Mouse (Mus musculus) MN1 (cell line): ENCODE measurements at regions not wholly inside any gene's neighbourhood (a gene's known extent, or its start where the extent isn't known, plus 50 kb on each side); places are given as distances from the start of the nearest gene placed in this dataset.
A peak's percentile ranks its signal among the peaks of the same experiment; 100 is the strongest.
"Not testable (repeated sequence)": the region's sequence is repeated elsewhere in the genome, so short reads cannot be mapped to it uniquely, and the experiment has no call there.

Experiments used
- DNase-seq: peaks from one replicate; pipeline ENCODE4 v3.0.0-alpha.2; 2016; ENCODE audit warnings: low spot score

DNA sequence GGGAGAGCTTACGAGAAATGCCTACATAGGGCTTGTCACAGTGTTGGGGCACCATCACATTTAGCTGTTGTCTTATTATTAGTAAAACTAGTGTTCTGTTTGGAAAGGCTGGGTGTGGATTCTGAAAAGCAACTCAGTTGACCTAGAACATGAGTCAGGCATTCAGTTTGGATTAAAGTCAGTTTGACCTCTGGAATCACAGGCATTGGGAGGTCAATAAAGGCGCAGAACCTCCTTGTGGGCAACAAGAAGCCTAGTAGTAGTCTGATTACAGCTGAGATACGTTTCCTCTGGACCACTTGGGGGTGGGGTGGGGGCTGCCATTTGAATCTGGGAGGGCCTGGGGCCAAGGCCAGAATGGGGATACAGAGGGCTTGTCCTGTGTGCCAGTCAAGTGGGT, 52.1 kb upstream of the Map3k1 start:
- DNase-seq = no peak

DNA sequence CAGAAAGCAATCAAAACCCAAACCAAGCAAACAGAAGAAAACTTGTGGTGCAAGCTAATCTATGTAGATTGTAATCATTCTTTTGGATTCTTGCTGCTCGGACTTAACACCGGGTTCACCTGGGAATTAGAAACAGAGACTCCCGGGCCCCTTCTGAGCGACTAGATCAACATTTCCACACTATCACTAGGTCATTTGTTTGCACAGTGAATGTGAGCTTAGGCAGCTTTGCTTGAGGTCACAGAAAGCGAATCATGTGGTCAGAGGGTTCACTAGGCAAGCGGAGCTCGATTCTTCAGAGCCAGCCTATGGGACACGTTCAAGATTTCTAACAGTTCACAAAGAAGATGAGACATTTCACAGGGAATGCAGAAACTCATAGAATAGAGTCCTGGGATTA, 53.5 kb upstream of the Map3k1 start:
- no peak for DNase-seq

DNA sequence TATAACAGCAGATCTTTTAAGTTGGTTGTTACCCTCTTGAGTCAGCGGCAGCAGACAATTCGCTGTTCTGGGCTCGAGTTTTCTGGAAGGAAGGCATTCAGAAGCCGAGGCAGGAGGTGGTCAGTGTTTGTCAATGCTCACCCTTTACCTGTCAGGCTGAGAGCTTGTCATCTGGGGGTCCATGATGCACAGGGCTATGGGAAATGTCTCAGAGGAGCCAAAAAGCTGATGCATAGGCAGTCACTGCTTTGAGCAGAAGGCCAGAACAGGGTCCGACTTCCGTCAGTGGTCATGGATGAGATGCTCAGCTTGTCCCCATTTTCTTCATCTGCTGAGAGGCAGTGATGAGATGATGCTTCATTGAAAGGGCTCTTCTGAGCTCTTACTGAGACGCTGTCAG, 57.2 kb upstream of the Map3k1 start:
- DNase-seq = no peak

DNA sequence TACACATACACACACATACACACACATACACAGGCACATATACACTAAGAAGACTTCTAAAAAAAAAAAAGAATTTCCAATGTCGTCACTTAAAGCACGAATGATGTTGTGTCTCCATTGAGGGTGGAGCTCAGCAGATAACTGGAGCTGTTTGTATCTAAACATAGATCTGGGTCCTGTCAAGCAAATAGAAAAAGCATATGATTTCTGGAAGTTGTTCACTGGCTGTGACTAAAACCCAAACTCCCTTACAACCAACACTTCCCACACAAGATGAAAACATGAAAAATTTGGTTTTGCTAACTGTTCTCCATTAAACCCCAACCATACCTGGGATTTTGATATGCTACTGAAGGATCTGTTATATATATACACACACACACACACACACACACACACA, 58.5 kb upstream of the Map3k1 start:
- DNase-seq = no peak

DNA sequence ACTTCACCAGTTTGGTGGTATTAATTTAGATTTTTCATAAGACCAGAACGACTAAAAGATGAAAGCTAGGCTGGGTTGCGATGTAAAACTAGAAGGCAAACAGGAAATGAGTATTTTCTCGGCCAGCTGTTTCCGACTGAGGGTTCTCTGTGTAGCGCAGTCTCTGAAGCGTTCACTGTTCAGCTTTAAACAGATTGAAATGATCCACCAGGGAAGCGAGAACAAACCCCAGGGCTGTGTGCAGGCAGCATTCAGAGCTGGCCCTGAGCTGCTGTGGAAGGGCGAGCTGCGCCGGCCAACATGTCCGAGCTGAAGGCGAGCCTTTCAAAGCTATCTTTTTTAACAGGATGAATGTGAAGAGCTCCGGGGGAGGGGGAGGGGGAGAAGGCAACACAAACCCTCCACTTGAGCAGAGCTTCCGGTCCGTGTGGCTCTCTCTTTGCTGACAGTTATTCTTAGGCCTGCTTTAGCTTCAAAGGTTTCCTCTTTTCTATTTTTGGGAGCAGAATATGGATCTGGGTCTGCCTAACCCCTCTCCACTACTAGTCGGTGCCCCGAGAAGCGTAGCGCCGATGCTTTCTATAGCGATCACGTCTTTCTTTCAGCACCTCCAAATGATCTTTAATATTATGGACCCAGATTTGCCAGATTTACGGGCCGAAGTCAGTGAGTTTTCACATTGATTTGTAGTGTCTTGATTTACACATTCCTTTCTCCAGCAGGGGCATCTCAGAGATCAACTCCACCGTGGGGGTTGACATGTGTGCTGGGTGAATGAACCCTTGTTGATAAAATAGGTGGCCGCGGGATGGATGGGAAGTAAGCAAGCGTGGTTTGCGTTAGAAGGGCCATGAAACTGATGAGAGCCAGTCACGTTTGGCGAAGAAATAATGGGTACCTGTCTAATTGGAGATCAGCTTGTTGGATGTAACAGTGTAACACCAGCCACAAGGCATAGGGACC, 59.3 kb upstream of the Map3k1 start:
- no peak for DNase-seq

DNA sequence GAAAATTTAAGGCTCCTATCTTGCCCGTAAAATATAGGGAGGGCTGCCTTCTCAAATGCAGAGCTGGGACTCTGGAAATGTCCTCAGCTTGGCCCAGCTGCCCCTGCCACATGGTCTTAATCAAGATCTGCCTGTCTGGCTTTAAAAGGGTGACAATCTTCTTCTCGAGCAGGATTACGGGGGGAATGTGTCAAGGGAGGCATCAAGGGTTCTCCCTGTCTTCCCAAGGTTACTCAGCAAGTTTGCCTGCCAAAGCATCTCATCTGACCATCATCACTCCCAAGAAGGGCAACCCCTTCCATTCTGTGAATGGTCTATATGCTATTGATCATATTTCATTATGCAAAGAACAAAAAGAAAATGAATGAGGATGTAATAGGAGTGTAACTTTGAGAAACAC, 60.2 kb upstream of the Map3k1 start:
- DNase-seq = no peak

DNA sequence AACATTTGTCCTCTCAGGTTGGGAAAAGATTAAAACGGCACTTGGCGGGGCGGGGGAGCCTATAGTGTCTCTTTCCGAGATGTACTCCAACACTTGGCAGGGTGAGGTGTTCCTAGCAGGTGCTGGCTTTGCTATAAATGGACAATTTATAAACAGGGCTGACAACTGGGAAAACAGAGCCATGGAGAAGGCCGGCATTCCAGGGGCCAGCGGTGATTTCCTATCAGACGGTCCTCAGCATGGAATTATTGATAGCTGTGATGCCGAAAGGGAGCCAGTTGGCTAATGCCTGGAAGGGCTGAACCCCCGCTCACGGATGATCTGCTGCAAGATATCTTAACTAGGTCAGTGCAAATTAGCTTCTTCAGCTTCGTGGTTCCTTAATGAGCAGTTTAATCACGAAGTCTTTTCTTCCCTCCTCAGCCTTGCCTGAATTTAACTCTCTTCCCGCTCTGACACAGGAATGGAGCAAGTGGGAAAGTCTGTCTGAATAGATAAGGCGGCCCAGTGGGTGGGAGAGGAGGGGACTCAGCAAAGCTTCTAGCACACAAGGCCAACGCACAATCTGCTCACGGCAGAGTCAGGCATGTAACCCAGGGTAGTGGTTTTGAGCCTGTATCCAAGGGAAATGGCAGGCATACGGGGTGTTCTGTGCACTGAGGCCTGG, 61.1 kb upstream of the Map3k1 start:
- DNase-seq = peak; percentile 11

DNA sequence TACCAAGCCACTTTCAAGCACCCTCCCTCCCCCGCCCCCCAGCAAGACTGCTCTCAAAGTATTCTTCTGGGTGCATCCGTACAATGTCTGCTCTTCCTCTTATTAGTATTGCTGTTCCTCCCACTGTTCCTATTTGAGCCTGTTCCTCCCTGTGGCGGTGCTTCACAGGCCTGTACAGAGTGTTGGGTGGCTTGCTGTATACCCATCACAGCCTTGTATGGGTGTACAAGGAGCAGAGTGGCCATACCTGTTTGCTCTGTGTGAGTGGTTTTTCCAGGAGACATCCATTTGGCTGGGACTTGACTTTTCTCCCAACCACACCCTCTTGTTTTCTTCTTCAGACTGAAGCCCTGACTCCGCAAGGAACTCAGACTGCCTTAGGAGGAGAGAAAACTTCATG, 61.7 kb upstream of the Map3k1 start:
- no peak for DNase-seq

DNA sequence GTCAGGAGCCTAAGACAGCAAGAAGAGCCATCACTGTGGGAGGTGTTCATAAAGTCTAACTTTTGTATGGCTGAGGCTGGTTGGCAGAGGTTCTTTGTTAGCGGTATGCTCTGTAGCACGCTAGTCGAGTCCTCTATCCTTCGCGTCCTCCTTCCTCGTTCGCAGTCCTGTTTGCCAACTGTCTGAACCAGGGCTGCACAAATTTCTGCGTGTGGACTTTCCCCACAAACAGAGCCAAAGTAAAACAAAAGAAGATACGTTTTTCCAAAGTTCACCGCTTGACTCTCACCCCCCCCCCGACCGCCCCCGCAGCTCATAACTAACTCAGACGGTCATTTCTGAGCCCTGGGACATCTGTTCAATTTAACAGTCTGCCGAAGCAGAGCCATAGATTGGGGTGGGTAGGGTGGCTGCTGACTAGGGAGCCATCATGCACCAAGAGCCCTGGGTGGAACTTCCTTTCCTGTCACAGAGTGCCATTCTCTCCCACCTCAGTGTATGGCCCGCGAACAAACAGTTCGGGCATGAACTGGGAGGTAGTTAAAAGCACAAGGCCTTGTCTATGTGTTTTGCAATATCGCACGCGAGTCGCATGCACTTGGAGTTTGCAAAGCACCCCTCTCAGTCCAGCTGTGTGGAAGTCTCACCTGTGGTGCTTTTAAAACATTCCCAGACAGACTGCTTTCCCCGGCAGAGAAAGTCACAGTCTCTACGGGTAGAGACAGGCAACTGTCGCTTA, 63.0 kb upstream of the Map3k1 start:
- no peak for DNase-seq

DNA sequence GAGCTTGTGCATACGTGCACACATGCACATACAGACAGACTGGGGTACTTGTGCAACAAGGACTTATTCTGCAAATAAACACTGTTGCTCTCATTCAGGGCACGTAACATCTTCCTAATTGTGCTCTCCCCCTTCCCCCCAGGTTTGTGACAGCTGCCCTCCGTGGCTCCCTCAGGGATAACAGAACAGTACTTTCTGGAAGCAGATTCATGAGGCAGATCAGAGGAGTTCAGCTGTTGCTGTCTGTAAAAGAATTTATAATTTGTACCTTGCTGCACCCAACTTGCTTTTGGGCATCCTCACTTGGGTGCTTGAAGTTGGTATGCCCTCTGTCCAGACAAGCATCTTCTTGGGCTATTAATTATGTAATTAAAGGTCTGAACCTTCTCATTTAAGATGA, 65.5 kb upstream of the Map3k1 start:
- no peak for DNase-seq

DNA sequence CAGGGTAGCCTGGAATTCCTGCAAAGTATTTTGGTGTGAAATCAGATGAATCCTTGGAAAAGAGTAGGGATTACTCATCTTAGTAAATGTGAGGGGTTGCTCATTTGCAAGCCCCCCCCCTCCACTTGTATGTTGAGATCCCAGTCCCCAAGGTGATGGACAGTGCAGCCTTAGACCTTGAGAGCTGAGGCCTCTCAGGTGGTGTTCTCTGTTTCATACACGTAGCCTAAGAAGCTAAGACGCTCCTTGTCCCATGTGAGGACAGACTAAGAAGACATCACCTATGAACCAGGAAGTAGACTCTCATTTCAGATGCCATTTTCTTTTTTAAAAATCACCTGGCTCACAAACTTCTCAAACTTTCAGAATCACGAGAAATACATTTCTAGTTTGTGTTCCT, 67.6 kb upstream of the Map3k1 start:
- DNase-seq = no peak

DNA sequence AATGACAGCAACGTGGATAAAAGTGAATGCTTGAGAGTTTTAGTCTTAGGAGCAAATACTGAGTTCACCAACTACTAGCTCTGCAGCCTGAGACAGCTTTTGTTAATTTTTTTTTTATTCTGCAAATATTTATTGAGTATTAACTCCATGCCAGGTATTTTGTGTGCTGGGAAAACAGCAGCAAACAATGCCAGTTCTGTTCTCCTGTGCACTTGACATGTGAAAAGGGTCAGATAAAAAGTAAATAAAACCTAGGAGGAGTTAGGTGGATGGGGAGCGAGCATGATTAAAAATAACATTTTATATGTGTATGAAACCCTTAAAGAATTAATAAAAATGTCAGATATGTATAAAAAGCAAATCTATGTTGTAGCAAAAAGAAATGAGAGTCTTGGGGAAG, 68.1 kb upstream of the Map3k1 start:
- DNase-seq = no peak

DNA sequence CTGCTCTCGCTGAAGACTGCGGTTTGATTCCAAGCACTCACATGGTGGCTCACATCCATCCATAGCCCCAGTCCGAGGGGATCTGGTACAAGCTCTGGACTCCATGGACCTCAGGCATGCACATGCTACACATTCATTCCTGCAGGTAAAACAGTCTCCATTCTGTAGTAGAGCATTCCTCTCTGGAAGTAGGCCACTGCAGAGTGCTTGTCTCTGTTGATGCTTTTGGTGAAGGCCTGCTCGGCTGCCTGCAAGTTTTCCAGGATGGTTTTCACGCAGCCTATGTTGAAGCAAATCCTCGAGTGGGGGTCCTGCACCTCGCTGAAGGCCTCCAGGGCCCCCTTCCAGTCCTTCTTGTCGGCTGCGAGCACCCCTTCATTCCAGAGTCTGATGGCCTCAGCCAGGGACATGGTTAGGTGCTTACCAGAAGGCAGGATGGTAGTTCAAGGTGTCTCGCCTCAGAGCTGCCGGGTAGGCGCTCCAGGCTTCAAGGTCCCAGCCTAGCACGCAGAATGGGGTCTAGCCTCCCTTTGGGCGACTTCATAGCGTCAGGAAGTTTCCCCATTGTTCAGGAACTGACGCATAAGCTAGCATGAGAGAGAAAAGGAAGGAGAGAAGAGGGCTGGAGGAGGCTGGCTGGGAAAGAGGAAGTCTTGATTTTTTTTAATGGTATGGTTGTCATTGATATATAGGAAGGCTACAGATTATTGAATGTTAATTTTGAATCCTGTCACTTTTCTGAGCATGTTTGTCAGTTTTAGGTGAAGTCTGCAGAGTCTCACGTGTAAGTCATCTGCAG, 75.2 kb upstream of the Map3k1 start:
- DNase-seq = not testable (repeated sequence)

DNA sequence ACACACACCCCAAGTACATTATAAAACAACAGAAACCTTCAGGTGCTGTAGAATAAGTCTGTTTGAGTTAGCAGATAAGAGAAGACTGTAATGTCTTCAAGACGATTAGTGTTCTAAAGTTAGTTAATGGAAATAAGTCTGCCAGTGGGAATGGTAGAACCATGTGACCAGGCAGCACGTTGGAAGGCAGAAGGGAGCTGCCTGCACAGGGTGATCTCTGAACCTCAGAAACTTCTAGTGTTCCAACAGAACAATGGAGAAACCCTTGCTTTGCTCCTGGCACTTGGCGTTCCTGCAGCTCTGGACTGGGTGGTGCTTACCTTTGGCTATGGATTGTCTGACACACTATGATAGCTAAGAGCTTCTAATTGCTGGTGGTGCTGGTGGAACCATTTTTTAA, 82.0 kb upstream of the Map3k1 start:
- no peak for DNase-seq

DNA sequence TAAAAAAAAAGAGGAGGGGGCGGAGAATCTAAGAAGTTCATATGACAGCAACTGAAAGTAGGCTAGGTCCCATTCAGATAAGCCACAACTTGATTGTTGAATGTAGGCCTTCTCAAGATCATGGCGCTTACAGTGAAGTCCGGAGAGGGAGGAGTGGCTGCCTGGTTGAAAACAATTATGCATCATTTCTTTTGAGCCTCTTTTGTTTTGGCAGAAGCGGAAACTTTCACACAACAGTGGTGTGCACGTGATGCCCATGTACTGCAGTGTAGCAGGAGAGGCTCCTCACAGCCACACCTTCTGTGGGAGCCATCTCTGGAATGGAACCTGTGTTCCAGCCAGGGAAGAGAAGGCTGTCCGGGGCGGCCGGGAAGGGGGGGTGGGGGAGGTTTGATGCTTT, 83.3 kb upstream of the Map3k1 start:
- DNase-seq = no peak

DNA sequence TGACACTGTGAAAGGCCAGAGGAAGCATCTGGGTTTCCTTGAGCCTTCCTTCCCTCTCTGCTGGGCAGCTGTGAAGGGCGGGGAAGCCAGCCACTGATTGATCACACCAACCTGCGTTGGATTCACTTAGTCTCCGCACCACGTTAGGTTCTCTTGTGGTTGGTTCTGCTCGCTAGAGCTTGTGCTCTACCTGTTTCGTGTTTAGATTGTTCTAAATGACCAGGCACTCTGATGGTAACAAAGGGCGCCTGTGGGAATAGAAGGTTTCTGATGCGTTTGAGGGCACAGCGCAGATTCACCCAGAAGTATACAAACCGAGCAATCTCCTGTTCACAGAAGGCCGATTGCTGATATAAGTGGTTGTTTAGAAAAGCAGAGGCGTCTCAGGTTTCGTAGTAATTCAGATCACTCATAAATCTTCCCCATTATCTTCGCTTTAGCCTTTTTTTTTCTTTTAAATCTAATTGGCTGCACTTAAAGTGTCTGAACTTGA, 84.5 kb upstream of the Map3k1 start:
- peak; percentile 51 for DNase-seq

DNA sequence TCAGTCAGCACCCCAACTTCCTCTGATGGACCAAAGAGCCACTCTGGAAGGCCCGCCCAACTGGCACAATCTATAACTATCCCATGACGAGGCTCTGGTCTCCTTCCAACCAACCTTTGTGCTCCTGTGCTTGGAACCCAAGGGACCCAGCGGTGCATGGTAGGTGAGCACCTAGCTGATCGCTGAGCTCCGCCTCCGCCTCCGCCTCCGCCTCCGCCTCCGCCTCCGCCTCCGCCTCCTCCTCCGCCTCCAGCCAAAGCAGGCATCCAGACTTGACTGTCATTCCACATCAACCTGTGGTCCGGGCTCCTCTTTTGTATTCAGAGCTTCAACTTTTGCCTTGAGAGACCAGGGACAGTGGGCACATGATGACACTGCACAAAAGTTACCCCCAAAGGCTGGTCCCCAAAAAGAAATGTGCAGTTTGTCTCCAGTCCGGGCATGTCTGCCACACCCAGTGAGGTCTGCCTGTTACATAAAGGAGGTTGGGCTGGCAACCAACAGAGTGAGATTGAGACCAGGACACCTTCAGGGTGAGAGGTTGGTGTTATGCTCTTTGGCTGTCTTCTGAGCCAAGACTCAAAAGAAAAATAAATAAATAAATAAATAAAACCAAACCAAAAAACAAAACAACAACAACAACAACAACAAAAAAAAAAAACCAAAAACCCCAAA, 86.1 kb upstream of the Map3k1 start:
- DNase-seq = no peak

DNA sequence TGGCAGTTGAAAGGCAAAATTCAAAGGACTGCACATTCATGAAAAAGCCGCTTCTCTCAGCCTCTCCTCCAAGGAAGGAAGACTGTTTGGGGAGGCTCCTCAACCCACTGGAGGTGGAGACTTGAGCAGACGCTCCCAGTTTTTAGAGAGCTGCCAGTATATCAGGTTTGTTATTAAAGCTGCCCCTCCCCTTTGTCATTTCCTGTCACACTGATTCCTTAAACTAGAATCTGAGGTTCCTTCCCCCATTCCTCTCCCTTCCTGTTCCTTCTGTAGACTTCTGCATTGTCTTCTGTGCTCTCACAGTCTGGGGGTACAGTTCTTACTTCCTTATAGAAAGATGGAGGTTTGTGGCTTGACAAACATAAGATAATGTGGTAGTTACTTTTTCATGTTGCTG, 87.5 kb upstream of the Map3k1 start:
- DNase-seq = no peak

DNA sequence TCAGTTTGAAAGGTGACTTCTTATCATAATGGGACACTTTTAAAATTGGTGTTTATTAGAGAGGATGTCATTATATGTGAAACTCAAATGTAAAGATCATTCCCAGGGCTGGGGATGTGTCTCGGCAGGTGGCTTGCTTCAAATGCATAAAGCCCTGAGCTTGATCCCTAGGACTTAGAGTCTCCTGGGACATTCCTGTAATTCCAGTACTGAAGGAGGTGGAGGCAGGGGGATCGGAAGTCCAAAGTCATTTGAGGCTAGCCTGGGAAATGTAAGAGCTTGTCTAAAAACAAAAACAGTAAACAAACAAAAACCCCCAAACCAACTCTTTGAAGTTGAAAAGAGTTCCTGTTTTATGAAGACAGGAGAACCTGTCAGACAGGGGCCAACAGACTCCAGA, 94.6 kb upstream of the Map3k1 start:
- DNase-seq = no peak

DNA sequence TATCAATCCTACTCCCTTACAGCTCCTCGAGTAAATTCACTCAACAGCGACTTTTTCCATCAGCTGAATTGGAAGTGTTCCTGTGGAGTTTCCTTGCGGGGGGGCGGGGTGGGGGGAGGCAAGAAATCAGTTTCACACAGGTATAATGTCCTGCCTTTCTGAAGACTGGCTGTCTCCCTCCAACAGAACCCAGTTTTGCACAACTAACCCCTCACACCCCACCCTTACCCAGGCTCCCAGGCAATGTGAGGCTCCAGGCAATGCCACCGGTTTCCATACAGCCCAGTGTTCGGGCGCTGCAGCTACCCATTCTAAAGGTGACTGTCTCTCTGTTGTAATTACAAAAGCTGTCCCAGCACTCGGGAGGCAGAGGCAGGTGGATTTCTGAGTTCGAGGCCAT, 95.1 kb upstream of the Map3k1 start:
- DNase-seq = no peak

DNA sequence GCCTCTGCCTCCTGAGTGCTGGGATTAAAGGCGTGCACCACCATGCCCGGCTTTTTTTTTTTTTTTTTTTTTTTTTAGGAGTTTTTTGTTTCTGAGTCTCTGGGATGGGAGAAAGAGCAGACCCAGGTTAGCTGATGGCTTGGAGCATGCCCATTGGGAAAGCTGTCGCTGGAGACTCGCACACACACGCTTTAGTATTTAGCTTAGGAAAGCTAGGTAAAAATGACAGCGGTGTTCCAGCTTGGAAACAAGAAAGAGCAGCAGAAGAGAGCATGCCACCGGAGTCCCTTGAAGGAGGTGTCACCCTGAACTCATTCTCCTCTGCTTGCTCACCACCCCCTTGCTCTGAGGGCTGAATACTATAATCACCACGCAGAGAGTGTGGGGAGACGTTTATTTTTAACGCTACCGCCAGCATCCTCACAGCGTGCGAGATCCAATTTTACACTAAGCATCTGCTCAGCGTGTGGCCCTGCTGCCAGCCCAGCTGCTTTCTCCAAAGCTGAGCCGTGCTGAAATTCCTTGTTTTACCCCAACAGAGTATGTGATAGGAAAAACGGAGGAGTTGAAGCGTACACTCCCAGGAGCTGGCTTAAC, 95.9 kb upstream of the Map3k1 start:
- no peak for DNase-seq
